Mouse (Mus musculus) kidney, adult 2 months (tissue): ENCODE measurements around the gene Nfic.

Source experiments
- CTCF ChIP-seq: fragments of 200-500 bp; conservative IDR thresholded peaks from 2 replicates; pipeline ENCODE4 v1.5.1; 2011; ENCODE audit warnings: low read depth, mild to moderate bottlenecking, control low read depth, low read length, moderate library complexity, mixed read lengths; ENCODE audit not compliant: insufficient read depth, insufficient read length
- POLR2A ChIP-seq: fragments of 200-500 bp; IDR thresholded peaks from one replicate; pipeline ENCODE4 v1.6.1; 2011; ENCODE audit warnings: low read depth, low read length, control low read depth

GRCm38 (mm10) chr10:81356352-81356990 lies 99.0 kb downstream of the Nfic start:
- TF ChIP-seq CTCF = no peak
- TF ChIP-seq POLR2A = no peak
